Mouse (Mus musculus): ENCODE measurements at regions not wholly inside any gene's neighbourhood (a gene's known extent, or its start where the extent isn't known, plus 50 kb on each side); places are given as distances from the start of the nearest gene placed in this dataset.
A peak's percentile ranks its signal among the peaks of the same experiment; 100 is the strongest.

GRCm38 (mm10) chr6:127298105-127298504 lies 146.1 kb upstream of the Ccnd2 start:
- no peak for DNase-seq (ENCODE audit: low spot score in 2 of 2)

- DNase-seq (ENCODE audit: low spot score in 2 of 2), result no peak
Measured at GRCm38 (mm10) chr6:127311192-127312054, 135.2 kb upstream of the Parp11 start.

- DNase-seq (ENCODE audit: low spot score in 2 of 2), result no peak
Measured at GRCm38 (mm10) chr6:127317309-127317708, 129.3 kb upstream of the Parp11 start.

- no peak for DNase-seq (ENCODE audit: low spot score in 2 of 2)
Measured at GRCm38 (mm10) chr6:127318746-127319582, 127.7 kb upstream of the Parp11 start.

- DNase-seq (ENCODE audit: low spot score in 2 of 2), result no peak
Measured at GRCm38 (mm10) chr6:127320600-127320999, 126.0 kb upstream of the Parp11 start.

GRCm38 (mm10) chr6:127321031-127321430 lies 125.6 kb upstream of the Parp11 start:
- no peak for DNase-seq (ENCODE audit: low spot score in 2 of 2)

GRCm38 (mm10) chr6:127322398-127322797 lies 124.2 kb upstream of the Parp11 start:
- DNase-seq (ENCODE audit: low spot score in 2 of 2), result no peak

- peak in 1 of 2 experiments; percentile 52 for DNase-seq (ENCODE audit: low spot score in 2 of 2)
Measured at GRCm38 (mm10) chr6:127324984-127325383, 121.7 kb upstream of the Parp11 start.

GRCm38 (mm10) chr6:127325596-127326332 lies 120.9 kb upstream of the Parp11 start:
- DNase-seq (ENCODE audit: low spot score in 2 of 2), result no peak

- DNase-seq (ENCODE audit: low spot score in 2 of 2), result no peak
Measured at GRCm38 (mm10) chr6:127326333-127326729, 120.3 kb upstream of the Parp11 start.

GRCm38 (mm10) chr6:127329191-127330014 lies 117.2 kb upstream of the Parp11 start:
- no peak for DNase-seq (ENCODE audit: low spot score in 2 of 2)

GRCm38 (mm10) chr6:127330015-127330705 lies 116.5 kb upstream of the Parp11 start:
- DNase-seq (ENCODE audit: low spot score in 2 of 2), result peak; percentile 77 to 83

GRCm38 (mm10) chr6:127331091-127331490 lies 115.5 kb upstream of the Parp11 start:
- DNase-seq (ENCODE audit: low spot score in 2 of 2), result no peak

GRCm38 (mm10) chr6:127334256-127334655 lies 112.4 kb upstream of the Parp11 start:
- no peak for DNase-seq (ENCODE audit: low spot score in 2 of 2)

- no peak for DNase-seq (ENCODE audit: low spot score in 2 of 2)
Measured at GRCm38 (mm10) chr6:127335462-127335886, 111.2 kb upstream of the Parp11 start.

GRCm38 (mm10) chr6:127335996-127336660 lies 110.5 kb upstream of the Parp11 start:
- DNase-seq (ENCODE audit: low spot score in 2 of 2), result no peak

- DNase-seq (ENCODE audit: low spot score in 2 of 2), result no peak
Measured at GRCm38 (mm10) chr6:127336681-127337397, 109.8 kb upstream of the Parp11 start.

- DNase-seq (ENCODE audit: low spot score in 2 of 2), result no peak
Measured at GRCm38 (mm10) chr6:127337398-127337871, 109.2 kb upstream of the Parp11 start.
